Mouse (Mus musculus) erythroblast, embryonic 14.5 days (primary cell): ENCODE measurements around the gene Dhdds. TPM values are rescaled to one million over a fixed set of nuclear protein-coding genes. Genes with fewer than 3 reads are reported as not detected.
"Not testable (repeated sequence)": the region's sequence is repeated elsewhere in the genome, so short reads cannot be mapped to it uniquely, and the experiment has no call there.

Source experiments
- H3K27me3 ChIP-seq: 2 replicates; pipeline ENCODE4 v1.6.1; 2012; ENCODE audit warnings: inconsistent platforms; ENCODE audit not compliant: control insufficient read depth
- H3K36me3 ChIP-seq: 2 replicates; pipeline ENCODE4 v1.6.1; 2012; ENCODE audit warnings: mild to moderate bottlenecking, inconsistent platforms; ENCODE audit not compliant: control insufficient read depth
- H3K4me1 ChIP-seq: 2 replicates; pipeline ENCODE4 v1.6.1; 2012; ENCODE audit warnings: inconsistent platforms; ENCODE audit not compliant: control insufficient read depth
- H3K4me3 ChIP-seq: replicated peaks from 2 replicates; pipeline ENCODE3; 2012; ENCODE audit warnings: moderate library complexity, mild to moderate bottlenecking, inconsistent platforms
- H3K9me3 ChIP-seq: 2 replicates; pipeline ENCODE4 v1.6.1; 2012; ENCODE audit warnings: low read length, inconsistent platforms, mixed read lengths; ENCODE audit not compliant: control insufficient read depth
- GATA1 ChIP-seq: IDR thresholded peaks from 2 replicates; pipeline ENCODE4 v1.6.1; 2012; ENCODE audit warnings: low read length, inconsistent platforms, mixed read lengths
- TAL1 ChIP-seq: IDR thresholded peaks from 3 replicates; pipeline ENCODE4 v1.6.1; 2012; ENCODE audit warnings: low read length, inconsistent platforms, mixed read lengths
- polyA plus RNA-seq: library from polyadenylated mRNA; stranded (reverse); fragments of >175 nt; gene quantifications from 2 replicates; pipeline ENCODE4 v1.2.3, GENCODE M21; 2012

Dhdds gene
- polyA plus RNA-seq, 1 experiment = 1.5 TPM

GRCm38 (mm10) chr4:134009709-134010108 lies 9.0 kb upstream of the Dhdds start:
- Histone ChIP-seq H3K36me3 (no peaks in the 10 kb centered on the region), H3K4me1 (no peaks in the 10 kb centered on the region), H3K27me3 (peaks cover 23% of the 10 kb centered on the region), H3K4me3 (no peak overlapping the region), H3K9me3 (no peaks in the 10 kb centered on the region)
- TF ChIP-seq GATA1 (no peak), TAL1 (no peak)

GRCm38 (mm10) chr4:134006845-134007244 lies 6.1 kb upstream of the Dhdds start:
- Histone ChIP-seq H3K4me3 (no peak overlapping the region), H3K9me3 (no peaks in the 10 kb centered on the region), H3K36me3 (no peaks in the 10 kb centered on the region), H3K4me1 (no peaks in the 10 kb centered on the region), H3K27me3 (peaks cover 6% of the 10 kb centered on the region)
- TF ChIP-seq TAL1 (no peak), GATA1 (no peak)

- Histone ChIP-seq H3K27me3 (no peaks in the 10 kb centered on the region), H3K4me3 (no peak overlapping the region), H3K36me3 (no peaks in the 10 kb centered on the region), H3K4me1 (peaks cover 6% of the 10 kb centered on the region), H3K9me3 (no peaks in the 10 kb centered on the region)
- TF ChIP-seq TAL1 = no peak
- TF ChIP-seq GATA1 = no peak
Measured at GRCm38 (mm10) chr4:134005581-134006358, 5.1 kb upstream of the Dhdds start.

GRCm38 (mm10) chr4:134002903-134003302 lies 2.2 kb upstream of the Dhdds start:
- Histone ChIP-seq H3K9me3 (no peaks in the 10 kb centered on the region), H3K27me3 (no peaks in the 10 kb centered on the region), H3K4me3 (no peak overlapping the region), H3K4me1 (peaks cover 20% of the 10 kb centered on the region), H3K36me3 (peaks cover 7% of the 10 kb centered on the region)
- TF ChIP-seq GATA1 (no peak), TAL1 (no peak)

- H3K4me1 ChIP-seq = peaks cover 20% of the 10 kb centered on the region
- no peaks in the 10 kb centered on the region for H3K27me3 ChIP-seq
- TF ChIP-seq GATA1 (no peak), TAL1 (no peak)
- H3K9me3 ChIP-seq = no peaks in the 10 kb centered on the region
- no peak overlapping the region for H3K4me3 ChIP-seq
- peaks cover 11% of the 10 kb centered on the region for H3K36me3 ChIP-seq
Measured at GRCm38 (mm10) chr4:134002246-134002645, 1.5 kb upstream of the Dhdds start.

- Histone ChIP-seq H3K27me3 (no peaks in the 10 kb centered on the region), H3K4me1 (peaks cover 20% of the 10 kb centered on the region), H3K4me3 (no peak overlapping the region)
Measured at GRCm38 (mm10) chr4:134001710-134002109, 992 bp upstream of the Dhdds start.

GRCm38 (mm10) chr4:133994697-133995096 lies 6.0 kb downstream of the Dhdds start:
- Histone ChIP-seq H3K4me1 (peaks cover 7% of the 10 kb centered on the region), H3K4me3 (no peak overlapping the region), H3K9me3 (no peaks in the 10 kb centered on the region), H3K27me3 (no peaks in the 10 kb centered on the region), H3K36me3 (peaks cover 81% of the 10 kb centered on the region)
- no peak for TF ChIP-seq TAL1
- no peak for TF ChIP-seq GATA1

More at GRCm38 (mm10) chr4:134001710-134002109, 992 bp upstream of the Dhdds start:
- TF ChIP-seq TAL1 (no peak), GATA1 (no peak)
- no peaks in the 10 kb centered on the region for H3K9me3 ChIP-seq
- H3K36me3 ChIP-seq = peaks cover 17% of the 10 kb centered on the region

- Histone ChIP-seq H3K4me1 (no peaks in the 10 kb centered on the region), H3K27me3 (no peaks in the 10 kb centered on the region), H3K4me3 (no peak overlapping the region), H3K9me3 (no peaks in the 10 kb centered on the region), H3K36me3 (peaks cover 84% of the 10 kb centered on the region)
- TF ChIP-seq TAL1 = no peak
- no peak for TF ChIP-seq GATA1
Measured at GRCm38 (mm10) chr4:133991087-133991660, 9.5 kb downstream of the Dhdds start.

GRCm38 (mm10) chr4:133990035-133990434 lies 10.7 kb downstream of the Dhdds start:
- Histone ChIP-seq H3K4me3 (no peak overlapping the region), H3K36me3 (peaks cover 82% of the 10 kb centered on the region), H3K9me3 (no peaks in the 10 kb centered on the region), H3K27me3 (no peaks in the 10 kb centered on the region), H3K4me1 (peaks cover 2% of the 10 kb centered on the region; the same call in 1 of the 2 replicates)
- TF ChIP-seq GATA1 = no peak
- TF ChIP-seq TAL1 = no peak

GRCm38 (mm10) chr4:133988289-133988688 lies 12.4 kb downstream of the Dhdds start:
- peaks cover 72% of the 10 kb centered on the region for H3K36me3 ChIP-seq
- not testable (repeated sequence) for H3K4me1 ChIP-seq, H3K4me3 ChIP-seq, H3K27me3 ChIP-seq, H3K9me3 ChIP-seq
